Mouse (Mus musculus) midbrain, embryonic 13.5 days (tissue): ENCODE data around the gene Ice2. TPM values are rescaled to one million over a fixed set of nuclear protein-coding genes. Genes with fewer than 3 reads are reported as not detected.

Source experiments
- ATAC-seq: fragments of 200-750 bp; cut with Nextera tagmentation; 2 replicates; pipeline ENCODE4 v1.8.0; 2017; ENCODE audit warnings: mild to moderate bottlenecking, moderate TSS enrichment, moderate library complexity
- H3K27ac ChIP-seq: fragments of 300-500 bp; sonication (generic); 2 replicates; pipeline ENCODE4 v1.5.1; 2015; ENCODE audit warnings: inconsistent platforms, mild to moderate bottlenecking, moderate library complexity
- H3K27me3 ChIP-seq: fragments of 300-500 bp; sonication (generic); 2 replicates; pipeline ENCODE4 v1.6.1; 2015; ENCODE audit warnings: mild to moderate bottlenecking, inconsistent platforms
- H3K36me3 ChIP-seq: fragments of 300-500 bp; sonication (generic); 2 replicates; pipeline ENCODE4 v1.6.1; 2015; ENCODE audit warnings: mild to moderate bottlenecking, inconsistent platforms
- H3K4me1 ChIP-seq: fragments of 300-500 bp; sonication (generic); replicated peaks from 2 replicates; pipeline ENCODE4 v1.6.1; 2015; ENCODE audit warnings: inconsistent platforms
- H3K4me2 ChIP-seq: fragments of 300-500 bp; sonication (generic); replicated peaks from 2 replicates; pipeline ENCODE4 v1.6.1; 2015; ENCODE audit warnings: moderate library complexity, mild to moderate bottlenecking, inconsistent platforms
- H3K4me3 ChIP-seq: fragments of 300-500 bp; sonication (generic); replicated peaks from 2 replicates; pipeline ENCODE4 v1.5.1; 2015; ENCODE audit warnings: mild to moderate bottlenecking, inconsistent platforms
- H3K9ac ChIP-seq: fragments of 300-500 bp; sonication (generic); replicated peaks from 2 replicates; pipeline ENCODE4 v1.6.1; 2015; ENCODE audit warnings: mild to moderate bottlenecking, inconsistent platforms
- H3K9me3 ChIP-seq: fragments of 300-500 bp; sonication (generic); 2 replicates; pipeline ENCODE4 v1.6.1; 2016; ENCODE audit warnings: mild to moderate bottlenecking, inconsistent platforms
- WGBS: fragments of 180-500 bp; shearing (Covaris S2); methylation state at CpG from one replicate; pipeline ENCODE4 v1.1.7; 2015; 5-methylcytosine and 5-hydroxymethylcytosine counted together
- polyA plus RNA-seq: library from polyadenylated mRNA; unstranded; fragments of >200 nt; fragmentation: Nextera tagmentation; extraction: Ambion mirVana; gene quantifications from 2 replicates; pipeline ENCODE4 v1.2.1, GENCODE M21; 2015

Gene Ice2
- polyA plus RNA-seq: 13.2 and 14.3 TPM in 2 replicates

GRCm38 (mm10) chr9:69397760-69398452, at the start of gene Ice2:
Gene Ice2, plus strand, starts transcription at chr9:69397906.
- Histone ChIP-seq H3K4me1 (peaks cover 10% of the 10 kb centered on the region), H3K9me3 (no peaks in the 10 kb centered on the region), H3K4me3 (peak within 1 kb of the TSS; percentile 61), H3K36me3 (no peaks in the 10 kb centered on the region), H3K27ac (peak within 1 kb of the TSS; percentile 90), H3K27me3 (no peaks in the 10 kb centered on the region), H3K9ac (peak within 1 kb of the TSS; percentile 80), H3K4me2 (peak within 1 kb of the TSS; percentile 63)
- peak; percentile 93 for ATAC-seq
- under 1% methylated on average over 52 of the region's 53 CpGs for WGBS

- Histone ChIP-seq H3K4me1 (peaks cover 30% of the 10 kb centered on the region), H3K9me3 (no peaks in the 10 kb centered on the region), H3K27me3 (no peaks in the 10 kb centered on the region), H3K4me3 (no peak overlapping the region), H3K27ac (no peak overlapping the region), H3K36me3 (no peaks in the 10 kb centered on the region), H3K4me2 (no peak overlapping the region), H3K9ac (no peak overlapping the region)
- 89% methylated on average over 2 of the region's 2 CpGs for WGBS
- no peak for ATAC-seq
Observed at GRCm38 (mm10) chr9:69349537-69349936, 48.2 kb upstream of the Ice2 start.

GRCm38 (mm10) chr9:69354228-69354627, 43.5 kb upstream of the Ice2 start:
- Histone ChIP-seq H3K27ac (no peak overlapping the region), H3K4me3 (no peak overlapping the region), H3K27me3 (no peaks in the 10 kb centered on the region; the same call in 1 of the 2 replicates), H3K36me3 (no peaks in the 10 kb centered on the region), H3K4me1 (peaks cover 14% of the 10 kb centered on the region), H3K4me2 (no peak overlapping the region), H3K9ac (no peak overlapping the region), H3K9me3 (no peaks in the 10 kb centered on the region)
- ATAC-seq: no peak
- 76% methylated on average over 6 of the region's 6 CpGs for WGBS

GRCm38 (mm10) chr9:69357834-69358233, 39.9 kb upstream of the Ice2 start:
- 22% methylated on average over 3 of the region's 3 CpGs for WGBS
- no peak for ATAC-seq

GRCm38 (mm10) chr9:69358797-69359196, 38.9 kb upstream of the Ice2 start:
- H3K9me3 ChIP-seq: no peaks in the 10 kb centered on the region
- no peaks in the 10 kb centered on the region; the same call in 1 of the 2 replicates for H3K27me3 ChIP-seq
- H3K9ac ChIP-seq: no peak overlapping the region
- H3K4me1 ChIP-seq: peaks cover 11% of the 10 kb centered on the region
- H3K4me3 ChIP-seq: no peak overlapping the region
- H3K27ac ChIP-seq: 0 out of 2 replicates have a peak overlapping the region, but pooled peaks have one; percentile 1
- ATAC-seq: peak; percentile 61
- no peaks in the 10 kb centered on the region for H3K36me3 ChIP-seq
- WGBS: 33% methylated on average over 6 of the region's 6 CpGs
- no peak overlapping the region for H3K4me2 ChIP-seq

More at GRCm38 (mm10) chr9:69357834-69358233, 39.9 kb upstream of the Ice2 start:
- Histone ChIP-seq H3K4me3 (no peak overlapping the region), H3K9ac (no peak overlapping the region), H3K27me3 (no peaks in the 10 kb centered on the region; the same call in 1 of the 2 replicates), H3K27ac (no peak overlapping the region), H3K4me1 (peaks cover 11% of the 10 kb centered on the region), H3K9me3 (no peaks in the 10 kb centered on the region), H3K36me3 (no peaks in the 10 kb centered on the region), H3K4me2 (no peak overlapping the region)

- no peak for ATAC-seq
- no peaks in the 10 kb centered on the region for H3K36me3 ChIP-seq
Observed at GRCm38 (mm10) chr9:69361951-69362445, 35.7 kb upstream of the Ice2 start.

GRCm38 (mm10) chr9:69362766-69363165, 34.9 kb upstream of the Ice2 start:
- Histone ChIP-seq H3K27me3 (no peaks in the 10 kb centered on the region), H3K9ac (no peak overlapping the region), H3K4me1 (peaks cover 11% of the 10 kb centered on the region), H3K27ac (no peak overlapping the region), H3K4me3 (no peak overlapping the region), H3K36me3 (no peaks in the 10 kb centered on the region), H3K9me3 (no peaks in the 10 kb centered on the region), H3K4me2 (no peak overlapping the region)
- WGBS: 55% methylated on average over 4 of the region's 4 CpGs
- ATAC-seq: no peak

More at GRCm38 (mm10) chr9:69361951-69362445, 35.7 kb upstream of the Ice2 start:
- Histone ChIP-seq H3K4me3 (no peak overlapping the region), H3K9me3 (no peaks in the 10 kb centered on the region), H3K4me2 (no peak overlapping the region), H3K27me3 (no peaks in the 10 kb centered on the region), H3K4me1 (peaks cover 11% of the 10 kb centered on the region), H3K27ac (no peak overlapping the region), H3K9ac (no peak overlapping the region)
- WGBS: 84% methylated on average over 8 of the region's 8 CpGs

- H3K4me1 ChIP-seq: peaks cover 1% of the 10 kb centered on the region
- WGBS: 48% methylated on average over 16 of the region's 16 CpGs
- H3K36me3 ChIP-seq: no peaks in the 10 kb centered on the region
- H3K4me3 ChIP-seq: no peak overlapping the region
- no peaks in the 10 kb centered on the region for H3K27me3 ChIP-seq
- 0 out of 2 replicates have a peak overlapping the region, but pooled peaks have one; percentile 5 for H3K4me2 ChIP-seq
- no peak overlapping the region for H3K27ac ChIP-seq
- 0 out of 2 replicates have a peak, but pooled peaks have one; percentile 27 for ATAC-seq
- H3K9ac ChIP-seq: no peak overlapping the region
- no peaks in the 10 kb centered on the region for H3K9me3 ChIP-seq
Observed at GRCm38 (mm10) chr9:69364117-69364516, 33.6 kb upstream of the Ice2 start.

- ATAC-seq: no peak
- no peak overlapping the region for H3K4me3 ChIP-seq
- no peaks in the 10 kb centered on the region for H3K9me3 ChIP-seq
- H3K4me1 ChIP-seq: no peaks in the 10 kb centered on the region
- H3K9ac ChIP-seq: no peak overlapping the region
- no peaks in the 10 kb centered on the region for H3K27me3 ChIP-seq
- no peak overlapping the region for H3K4me2 ChIP-seq
- H3K36me3 ChIP-seq: no peaks in the 10 kb centered on the region
- 80% methylated on average over 4 of the region's 4 CpGs for WGBS
- H3K27ac ChIP-seq: no peak overlapping the region
Observed at GRCm38 (mm10) chr9:69367055-69367454, 30.7 kb upstream of the Ice2 start.

GRCm38 (mm10) chr9:69368071-69368470, 29.6 kb upstream of the Ice2 start:
- no peak overlapping the region for H3K4me3 ChIP-seq
- H3K27ac ChIP-seq: no peak overlapping the region
- no peaks in the 10 kb centered on the region for H3K9me3 ChIP-seq
- peaks cover 9% of the 10 kb centered on the region for H3K4me1 ChIP-seq
- no peak overlapping the region for H3K4me2 ChIP-seq
- no peaks in the 10 kb centered on the region for H3K27me3 ChIP-seq
- no peak for ATAC-seq
- H3K36me3 ChIP-seq: no peaks in the 10 kb centered on the region
- WGBS: 70% methylated on average over 8 of the region's 8 CpGs
- no peak overlapping the region for H3K9ac ChIP-seq

GRCm38 (mm10) chr9:69371046-69371724, 26.5 kb upstream of the Ice2 start:
- H3K4me1 ChIP-seq: peaks cover 10% of the 10 kb centered on the region
- 81% methylated on average over 11 of the region's 11 CpGs for WGBS
- H3K9me3 ChIP-seq: no peaks in the 10 kb centered on the region
- H3K4me2 ChIP-seq: no peak overlapping the region
- H3K36me3 ChIP-seq: peaks cover 5% of the 10 kb centered on the region; the same call in 1 of the 2 replicates
- no peak overlapping the region for H3K4me3 ChIP-seq
- no peak for ATAC-seq
- no peak overlapping the region for H3K27ac ChIP-seq
- H3K27me3 ChIP-seq: no peaks in the 10 kb centered on the region
- H3K9ac ChIP-seq: no peak overlapping the region

- Histone ChIP-seq H3K9me3 (no peaks in the 10 kb centered on the region), H3K27me3 (no peaks in the 10 kb centered on the region), H3K4me1 (peaks cover 10% of the 10 kb centered on the region), H3K4me3 (no peak overlapping the region), H3K9ac (no peak overlapping the region), H3K4me2 (no peak overlapping the region), H3K36me3 (peaks cover 11% of the 10 kb centered on the region), H3K27ac (no peak overlapping the region)
- ATAC-seq: no peak
- WGBS: 22% methylated on average over 4 of the region's 4 CpGs
Observed at GRCm38 (mm10) chr9:69372871-69373270, 24.8 kb upstream of the Ice2 start.
